Mouse (Mus musculus) E14TG2a.4 (cell line): ENCODE results near the gene Ric8b.

Experiments
- CTCF ChIP-seq: conservative IDR thresholded peaks from 2 replicates; pipeline ENCODE4 v1.5.1; 2014; ENCODE audit warnings: low read length
- POU5F1 ChIP-seq: IDR thresholded peaks from 2 replicates; pipeline ENCODE4 v1.6.1; 2014; ENCODE audit warnings: low read length, borderline replicate concordance

DNA sequence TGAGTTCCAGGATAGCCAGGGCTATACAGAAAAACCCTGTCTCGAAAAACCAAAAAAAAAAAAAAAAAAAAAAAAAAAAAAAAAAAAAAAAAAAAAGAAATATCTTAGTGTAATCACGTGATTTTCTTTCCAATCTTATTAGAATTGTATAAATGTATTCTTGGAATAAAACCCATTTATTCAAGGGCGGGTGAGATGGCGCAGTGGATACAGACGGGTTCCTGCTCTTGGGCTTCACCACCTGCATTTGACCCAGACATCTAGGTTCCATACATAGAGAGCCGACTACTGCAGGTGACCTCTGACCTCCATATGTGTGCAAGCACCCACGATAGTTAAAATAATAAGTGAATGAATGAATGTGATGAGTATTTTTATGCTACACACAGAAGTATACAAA, 65.3 kb downstream of the Ric8b start:
- TF ChIP-seq CTCF (no peak), POU5F1 (no peak)
